Mouse (Mus musculus) embryonic fibroblast, embryonic 13.5 days (primary cell): ENCODE results near the gene Lyg1. TPM values are rescaled to one million over a fixed set of nuclear protein-coding genes. Genes with fewer than 3 reads are reported as not detected.

Experiments used
- H3K27ac ChIP-seq: 2 replicates; pipeline ENCODE4 v1.5.1; 2012; ENCODE audit warnings: low read length, control low read depth, inconsistent platforms; ENCODE audit not compliant: insufficient read depth
- H3K4me1 ChIP-seq: 2 replicates; pipeline ENCODE4 v1.6.1; 2011; ENCODE audit warnings: low read length; ENCODE audit not compliant: control insufficient read depth, insufficient read depth
- H3K4me3 ChIP-seq: 2 replicates; pipeline ENCODE4 v1.5.1; 2011; ENCODE audit warnings: mild to moderate bottlenecking, control low read depth, low read length; ENCODE audit not compliant: insufficient read depth
- CTCF ChIP-seq: IDR thresholded peaks from 2 replicates; pipeline ENCODE4 v1.5.1; 2011; ENCODE audit warnings: mild to moderate bottlenecking, control low read depth, low read length, moderate library complexity, borderline replicate concordance; ENCODE audit not compliant: insufficient read depth
- POLR2A ChIP-seq: IDR thresholded peaks from 2 replicates; pipeline ENCODE4 v1.6.1; 2011; ENCODE audit warnings: low read depth, mild to moderate bottlenecking, control low read depth, low read length, moderate library complexity
- polyA plus RNA-seq: library from polyadenylated mRNA; stranded (reverse); fragments of >200 nt; gene quantifications from 2 replicates; pipeline ENCODE4 v1.2.4, GENCODE M21; 2011; ENCODE audit warnings: low read depth; ENCODE audit not compliant: missing spikeins, insufficient read length

The Lyg1 gene
- polyA plus RNA-seq, 1 experiment: not detected

GRCm38 (mm10) chr1:37956690-37957431 lies 698 bp downstream of the Lyg1 start:
- H3K4me1 ChIP-seq: no peaks in the 10 kb centered on the region
- no peak for TF ChIP-seq CTCF
- TF ChIP-seq POLR2A: no peak
- no peak overlapping the region for H3K27ac ChIP-seq
- H3K4me3 ChIP-seq: no peak overlapping the region

- TF ChIP-seq CTCF (no peak), POLR2A (no peak)
Measured at GRCm38 (mm10) chr1:37955251-37955650, 2.3 kb downstream of the Lyg1 start.

GRCm38 (mm10) chr1:37954786-37955185 lies 2.8 kb downstream of the Lyg1 start:
- TF ChIP-seq CTCF (no peak), POLR2A (no peak)
- Histone ChIP-seq H3K27ac (no peak overlapping the region), H3K4me1 (no peaks in the 10 kb centered on the region), H3K4me3 (no peak overlapping the region)

More at GRCm38 (mm10) chr1:37955251-37955650, 2.3 kb downstream of the Lyg1 start:
- H3K4me1 ChIP-seq: no peaks in the 10 kb centered on the region
- no peak overlapping the region for H3K4me3 ChIP-seq
- H3K27ac ChIP-seq: no peak overlapping the region

DNA sequence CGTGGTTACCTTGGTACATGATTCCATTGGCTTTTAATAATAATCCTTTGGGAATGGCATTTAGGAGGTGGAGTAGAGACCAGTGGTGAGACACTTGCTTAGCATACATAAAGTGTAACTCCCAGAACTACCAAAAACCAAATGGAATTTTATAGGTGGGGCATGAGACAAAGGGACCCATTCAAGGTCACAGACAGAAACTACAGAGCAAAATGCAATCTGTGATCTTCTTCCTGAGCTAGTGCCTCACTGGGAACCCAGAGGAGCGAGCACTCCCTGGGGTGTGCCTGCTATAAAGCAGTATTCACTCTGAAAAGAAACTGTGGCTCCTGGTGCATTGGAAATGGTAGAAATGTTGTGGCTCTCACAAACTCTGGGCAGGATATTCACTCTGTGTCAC lies 8.7 kb downstream of the Lyg1 start:
- Histone ChIP-seq H3K4me3 (no peak overlapping the region), H3K27ac (no peak overlapping the region), H3K4me1 (no peaks in the 10 kb centered on the region)
- no peak for TF ChIP-seq CTCF
- no peak for TF ChIP-seq POLR2A

DNA sequence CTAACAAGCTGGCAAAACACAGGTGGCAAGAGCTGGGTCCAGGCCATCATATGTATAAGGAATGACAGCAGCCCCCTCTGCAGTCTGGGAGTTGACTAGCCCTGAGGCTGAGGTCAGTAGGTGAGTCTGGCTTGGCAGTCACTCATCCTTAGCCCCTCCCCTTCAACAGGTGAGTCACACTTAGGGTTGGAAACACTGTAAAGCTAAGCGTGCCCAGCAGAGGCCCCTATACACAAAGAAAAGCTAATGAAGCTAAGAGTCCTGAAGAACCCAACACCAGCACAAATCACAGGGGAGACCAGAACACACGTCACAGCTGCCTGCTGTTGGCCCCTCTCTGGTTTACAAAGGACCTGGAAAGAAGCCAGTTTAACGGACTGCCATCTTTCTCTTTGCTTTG lies 25.8 kb downstream of the Lyg1 start:
- H3K4me3 ChIP-seq: no peak overlapping the region
- TF ChIP-seq CTCF (no peak), POLR2A (no peak)
- H3K27ac ChIP-seq: no peak overlapping the region
- no peaks in the 10 kb centered on the region for H3K4me1 ChIP-seq

- H3K4me3 ChIP-seq: no peak overlapping the region
- H3K27ac ChIP-seq: no peak overlapping the region
- TF ChIP-seq POLR2A (no peak), CTCF (no peak)
- H3K4me1 ChIP-seq: no peaks in the 10 kb centered on the region
Measured at GRCm38 (mm10) chr1:37925971-37926370, 31.6 kb downstream of the Lyg1 start.

DNA sequence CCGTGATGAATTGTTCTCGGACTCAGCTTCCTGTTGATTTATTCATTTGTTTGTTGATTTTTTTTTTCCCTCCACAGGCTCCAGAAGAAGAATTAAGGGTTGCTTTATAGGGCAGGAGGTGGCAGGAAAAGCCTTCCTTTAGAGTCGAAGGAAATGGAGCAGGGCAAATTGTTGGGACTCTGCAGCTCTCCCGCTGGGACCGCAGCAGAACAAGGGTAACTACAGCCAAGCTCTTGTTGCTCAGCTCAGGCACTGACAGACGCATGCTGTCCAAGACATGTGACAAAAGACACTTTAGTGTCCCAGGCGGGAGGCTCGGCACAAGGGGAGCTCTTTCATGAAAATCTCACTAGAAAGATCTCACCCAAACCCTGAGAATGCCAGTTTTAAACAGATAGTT lies 35.0 kb downstream of the Lyg1 start:
- TF ChIP-seq CTCF (no peak), POLR2A (no peak)
- H3K27ac ChIP-seq: no peak overlapping the region
- peaks cover 7% of the 10 kb centered on the region for H3K4me1 ChIP-seq
- no peak overlapping the region for H3K4me3 ChIP-seq

DNA sequence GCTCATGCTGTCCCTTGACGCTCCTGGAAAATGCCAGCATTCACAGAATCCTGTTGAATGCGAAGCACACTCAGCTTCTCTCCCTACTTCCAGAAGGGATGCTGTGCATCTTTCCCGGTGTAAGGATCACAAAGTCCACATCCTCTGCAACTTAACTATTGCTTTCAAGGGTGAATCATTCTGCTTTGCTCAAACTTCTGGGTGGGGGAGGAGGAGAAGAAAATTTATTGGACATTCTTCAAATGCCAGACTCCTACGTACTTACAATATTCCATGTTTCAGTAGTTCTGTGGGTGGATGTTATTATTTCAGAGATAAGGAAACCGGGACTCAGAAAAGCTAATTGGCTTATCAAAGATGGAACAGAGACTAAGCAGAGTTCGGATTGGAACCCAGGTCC lies 39.5 kb downstream of the Lyg1 start:
- Histone ChIP-seq H3K4me3 (no peak overlapping the region), H3K4me1 (peaks cover 7% of the 10 kb centered on the region)
- TF ChIP-seq CTCF: no peak
- no peak for TF ChIP-seq POLR2A

DNA sequence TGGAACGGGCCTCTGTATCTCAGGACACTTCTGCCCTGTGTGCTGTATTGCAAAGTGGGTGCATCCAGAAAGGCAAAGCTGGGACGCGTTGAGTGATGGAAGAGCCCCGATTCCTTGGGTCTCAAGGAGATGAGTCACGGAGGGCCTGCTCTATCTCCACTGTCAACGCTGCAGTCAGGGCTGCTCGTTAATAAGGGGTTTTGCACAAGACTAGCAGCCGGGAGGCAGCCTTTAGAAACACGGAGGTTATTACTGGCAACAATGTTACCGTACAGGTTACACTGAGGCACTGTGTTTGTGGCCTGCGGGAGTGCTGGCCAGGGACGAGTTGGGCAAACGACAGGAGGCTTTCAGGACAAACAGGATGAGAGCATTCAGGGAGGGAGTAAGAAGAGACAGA lies 39.9 kb downstream of the Lyg1 start:
- Histone ChIP-seq H3K4me3 (no peak overlapping the region), H3K27ac (peak overlapping the region; percentile 66), H3K4me1 (peaks cover 7% of the 10 kb centered on the region)
- TF ChIP-seq POLR2A (no peak), CTCF (no peak)

More for the DNA sequence above, 39.5 kb downstream of the Lyg1 start:
- peak overlapping the region; percentile 67 for H3K27ac ChIP-seq

GRCm38 (mm10) chr1:37916393-37916792 lies 41.2 kb downstream of the Lyg1 start, which contains the start of gene Lyg2:
Gene Lyg2 (minus strand): TSS chr1:37916493.
- no peak for TF ChIP-seq CTCF
- H3K27ac ChIP-seq: no peak within 1 kb of the TSS
- H3K4me3 ChIP-seq: no peak within 1 kb of the TSS
- H3K4me1 ChIP-seq: peaks cover 7% of the 10 kb centered on the region

GRCm38 (mm10) chr1:37912751-37913150 lies 44.8 kb downstream of the Lyg1 start:
- TF ChIP-seq CTCF (no peak), POLR2A (no peak)
- Histone ChIP-seq H3K4me1 (peaks cover 1% of the 10 kb centered on the region), H3K27ac (no peak overlapping the region), H3K4me3 (no peak overlapping the region)
